Mouse (Mus musculus) kidney, adult 2 months (tissue): ENCODE data around the gene Fdx1l. TPM values are rescaled to one million over a fixed set of nuclear protein-coding genes. Genes with fewer than 3 reads are reported as not detected.
A peak's percentile ranks its signal among the peaks of the same experiment; 100 is the strongest.

Experiments used
- DNase-seq: peaks from one replicate; pipeline ENCODE4 v3.0.0; 2021
- H3K27ac ChIP-seq: fragments of 200-500 bp; 2 replicates; pipeline ENCODE4 v1.5.1; 2012; ENCODE audit warnings: low read depth, low read length, control low read depth, inconsistent platforms; ENCODE audit not compliant: insufficient read depth
- H3K27me3 ChIP-seq: fragments of 200-500 bp; replicated peaks from 2 replicates; pipeline ENCODE4 v1.6.1; 2012; ENCODE audit warnings: mild to moderate bottlenecking, moderate library complexity, low read length, inconsistent platforms; ENCODE audit not compliant: control insufficient read depth, insufficient read depth
- H3K36me3 ChIP-seq: fragments of 200-500 bp; 2 replicates; pipeline ENCODE4 v1.6.1; 2012; ENCODE audit warnings: mild to moderate bottlenecking, moderate library complexity, low read length, inconsistent platforms; ENCODE audit not compliant: control insufficient read depth, insufficient read depth
- H3K4me1 ChIP-seq: fragments of 200-500 bp; 2 replicates; pipeline ENCODE4 v1.6.1; 2011; ENCODE audit warnings: low read length; ENCODE audit not compliant: control insufficient read depth, insufficient read depth
- H3K4me3 ChIP-seq: fragments of 200-500 bp; 2 replicates; pipeline ENCODE4 v1.5.1; 2011; ENCODE audit warnings: mild to moderate bottlenecking, low read depth, low read length, control low read depth; ENCODE audit not compliant: insufficient read depth
- CTCF ChIP-seq: fragments of 200-500 bp; conservative IDR thresholded peaks from 2 replicates; pipeline ENCODE4 v1.5.1; 2011; ENCODE audit warnings: low read depth, mild to moderate bottlenecking, control low read depth, low read length, moderate library complexity, mixed read lengths; ENCODE audit not compliant: insufficient read depth, insufficient read length
- POLR2A ChIP-seq: fragments of 200-500 bp; IDR thresholded peaks from one replicate; pipeline ENCODE4 v1.6.1; 2011; ENCODE audit warnings: low read depth, low read length, control low read depth
- WGBS: fragments of 180-500 bp; shearing (Covaris S2); methylation state at CpG from one replicate; pipeline ENCODE4 v1.1.7; 2018; 5-methylcytosine and 5-hydroxymethylcytosine counted together
- polyA plus RNA-seq: library from polyadenylated mRNA; depleted of rRNA; stranded (reverse); fragments of >200 nt; gene quantifications from 2 replicates; pipeline ENCODE4 v1.2.3, GENCODE M21; 2012

Gene Fdx1l
- polyA plus RNA-seq, 1 experiment: 67.0 TPM

DNA sequence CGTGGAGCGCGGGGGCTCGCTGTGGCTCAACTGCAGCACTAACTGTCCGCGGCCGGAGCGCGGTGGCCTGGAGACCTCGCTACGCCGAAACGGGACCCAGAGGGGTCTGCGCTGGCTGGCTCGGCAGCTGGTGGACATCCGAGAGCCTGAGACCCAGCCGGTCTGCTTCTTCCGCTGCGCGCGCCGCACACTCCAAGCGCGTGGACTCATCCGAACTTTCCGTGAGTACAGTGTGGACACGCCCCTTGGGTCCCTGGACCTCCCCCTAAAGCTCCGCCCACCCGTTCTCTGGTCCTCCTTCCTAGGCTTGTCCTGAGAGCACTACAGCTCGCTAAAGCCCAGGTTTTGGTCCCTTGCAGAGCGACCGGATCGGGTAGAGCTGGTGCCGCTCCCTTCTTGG lies 40.3 kb downstream of the Fdx1l start:
- H3K4me1 ChIP-seq: peaks cover 4% of the 10 kb centered on the region; the same call in 1 of the 2 replicates
- TF ChIP-seq POLR2A (no peak), CTCF (no peak)
- peak overlapping the region; percentile 61 for H3K4me3 ChIP-seq
- no peak overlapping the region for H3K27ac ChIP-seq
- WGBS: under 1% methylated on average over 34 of the region's 34 CpGs
- peak; percentile 94 for DNase-seq
- H3K36me3 ChIP-seq: no peaks in the 10 kb centered on the region
- H3K27me3 ChIP-seq: no peaks in the 10 kb centered on the region; the same call in 1 of the 2 replicates

DNA sequence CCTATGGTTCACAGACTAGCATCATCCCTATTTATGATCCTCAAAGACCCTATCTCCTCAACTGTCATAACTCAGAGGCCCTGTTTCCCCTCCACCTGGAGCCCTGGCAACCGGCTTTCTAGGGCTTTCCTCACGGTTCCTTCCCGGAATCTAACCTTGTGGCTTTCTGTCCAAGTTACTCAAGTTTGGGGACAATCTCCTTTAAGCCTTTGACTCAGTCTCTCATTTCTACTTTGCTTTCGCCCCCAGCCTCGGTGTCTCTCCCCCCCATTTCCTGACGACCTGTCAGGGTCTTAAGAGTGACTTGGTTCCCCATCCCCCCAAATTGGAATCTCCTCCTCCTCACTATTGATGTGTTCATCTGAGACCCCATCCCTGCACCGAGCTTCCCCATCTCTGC lies 40.9 kb downstream of the Fdx1l start:
- no peak overlapping the region for H3K27ac ChIP-seq
- no peak overlapping the region for H3K4me3 ChIP-seq
- no peaks in the 10 kb centered on the region; the same call in 1 of the 2 replicates for H3K27me3 ChIP-seq
- peaks cover 4% of the 10 kb centered on the region; the same call in 1 of the 2 replicates for H3K4me1 ChIP-seq
- TF ChIP-seq POLR2A: no peak
- TF ChIP-seq CTCF: no peak
- H3K36me3 ChIP-seq: no peaks in the 10 kb centered on the region
- no peak for DNase-seq
- WGBS: 2% methylated on average over 7 of the region's 7 CpGs

DNA sequence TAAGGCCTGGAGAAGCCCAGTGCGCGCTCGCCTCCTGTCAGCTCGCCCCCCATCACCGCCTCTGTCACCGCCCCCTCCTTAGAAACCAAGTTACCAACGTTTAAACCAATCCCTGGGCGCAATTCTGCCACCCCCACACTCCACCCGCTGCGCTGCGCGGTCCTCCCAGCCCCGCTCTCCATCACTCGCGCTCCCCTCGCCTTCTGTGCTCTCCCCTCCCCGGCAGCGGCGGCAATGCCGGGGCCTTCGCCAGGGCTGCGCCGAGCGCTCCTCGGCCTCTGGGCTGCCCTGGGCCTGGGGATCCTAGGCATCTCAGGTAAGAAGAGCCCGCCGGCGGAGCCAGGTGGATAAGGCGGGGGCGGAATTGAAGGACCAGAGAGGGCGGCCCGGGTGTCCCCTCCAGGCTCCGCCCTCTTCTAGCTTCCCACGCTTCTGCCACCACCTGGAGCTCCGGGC lies 41.5 kb downstream of the Fdx1l start, which contains the start of gene Icam5:
Icam5 (plus strand) TSS at position 178 of the 456 bp plus-strand sequence.
- DNase-seq: no peak
- H3K27ac ChIP-seq: peak within 1 kb of the TSS; percentile 25; the same call in 1 of the 2 replicates
- H3K27me3 ChIP-seq: no peaks in the 10 kb centered on the region; the same call in 1 of the 2 replicates
- peak within 1 kb of the TSS; percentile 61 for H3K4me3 ChIP-seq
- under 1% methylated on average over 35 of the region's 35 CpGs for WGBS
- TF ChIP-seq CTCF: no peak
- TF ChIP-seq POLR2A: no peak
- H3K36me3 ChIP-seq: no peaks in the 10 kb centered on the region
- peaks cover 4% of the 10 kb centered on the region; the same call in 1 of the 2 replicates for H3K4me1 ChIP-seq

DNA sequence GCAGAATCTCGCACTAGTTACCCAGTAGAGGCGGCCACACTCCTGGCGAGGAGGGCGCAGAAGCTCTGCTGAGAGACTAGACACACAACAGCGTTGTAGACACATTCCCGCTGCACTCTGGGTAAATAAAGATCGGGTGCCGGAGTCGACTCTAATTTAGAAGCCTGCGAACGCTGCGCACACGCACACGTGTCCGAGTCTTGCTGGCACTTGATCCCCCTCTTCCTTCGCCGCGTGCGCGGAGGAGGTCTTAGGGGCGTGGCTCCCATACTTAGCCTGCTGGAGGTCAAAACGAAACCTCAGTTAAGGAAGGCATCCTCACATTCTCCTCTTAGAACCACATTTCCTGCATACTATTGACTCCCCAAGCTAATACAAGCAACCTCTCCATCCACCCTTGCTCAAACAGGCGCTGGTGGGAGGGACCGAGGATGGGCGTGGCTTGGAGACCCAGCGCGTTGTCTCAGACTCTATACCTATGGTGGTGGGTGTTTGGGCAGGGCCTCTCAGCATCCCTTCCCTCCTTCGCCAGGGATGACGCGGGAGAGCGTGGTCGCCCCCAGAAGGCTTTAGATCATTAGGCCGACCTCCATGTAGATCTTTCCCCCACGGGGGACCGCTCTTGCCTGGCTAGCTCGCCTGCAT lies 42.0 kb downstream of the Fdx1l start:
- H3K27me3 ChIP-seq: no peaks in the 10 kb centered on the region; the same call in 1 of the 2 replicates
- under 1% methylated on average over 36 of the region's 36 CpGs for WGBS
- H3K27ac ChIP-seq: peak overlapping the region; percentile 25; the same call in 1 of the 2 replicates
- H3K4me1 ChIP-seq: peaks cover 4% of the 10 kb centered on the region; the same call in 1 of the 2 replicates
- no peaks in the 10 kb centered on the region for H3K36me3 ChIP-seq
- TF ChIP-seq CTCF (no peak), POLR2A (no peak)
- DNase-seq: peak; percentile 64
- peak overlapping the region; percentile 59 for H3K4me3 ChIP-seq

DNA sequence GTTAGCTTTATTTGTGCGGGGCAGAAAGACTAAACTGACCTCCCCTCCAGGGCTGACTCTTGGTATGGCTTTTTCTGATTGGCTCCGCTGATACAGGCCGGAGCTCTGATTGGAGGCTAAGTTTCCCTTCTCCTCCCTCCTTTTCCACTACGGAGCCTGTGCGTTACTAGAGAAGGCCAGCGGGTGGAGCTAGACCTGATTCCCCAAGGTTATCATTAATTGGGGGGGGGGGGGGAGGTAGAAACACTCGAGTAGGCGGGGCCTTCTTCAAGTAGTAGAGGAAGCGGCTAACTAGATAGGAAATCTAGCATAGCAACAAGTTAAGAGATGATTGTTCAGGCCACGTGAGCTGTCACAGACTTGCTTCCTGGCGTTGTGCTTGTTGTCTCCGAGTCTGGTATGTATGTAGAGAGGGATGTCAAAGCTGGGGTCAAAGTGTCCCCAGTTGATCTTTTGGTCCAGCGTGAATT lies 42.6 kb downstream of the Fdx1l start:
- no peak for TF ChIP-seq POLR2A
- peak; percentile 63 for TF ChIP-seq CTCF

DNA sequence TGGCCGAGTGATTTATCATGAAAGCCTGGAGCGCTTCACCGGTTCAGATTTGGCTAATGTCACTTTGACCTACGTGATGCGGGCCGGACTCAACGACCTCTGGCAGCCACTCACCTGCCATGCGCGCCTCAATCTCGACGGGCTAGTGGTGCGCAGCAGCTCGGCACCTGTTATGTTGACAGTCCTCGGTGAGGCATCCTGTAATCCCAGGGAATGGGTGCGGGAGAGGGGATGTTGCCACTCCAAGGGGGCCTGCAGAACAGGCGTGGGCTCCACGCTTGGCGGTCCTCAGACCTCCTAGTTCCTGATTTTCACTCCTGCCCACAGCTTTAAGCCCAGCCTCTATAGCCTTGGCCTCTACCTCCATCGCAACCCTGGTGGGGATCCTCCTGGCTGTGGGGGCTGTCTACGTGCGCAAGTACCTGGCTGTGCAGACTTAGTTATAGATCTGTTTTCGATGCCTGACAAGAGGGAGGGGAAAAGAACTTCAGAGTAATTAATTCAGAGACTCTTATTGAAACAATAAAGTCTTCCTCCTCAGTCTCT lies 43.3 kb downstream of the Fdx1l start:
- TF ChIP-seq POLR2A: no peak
- TF ChIP-seq CTCF: no peak
- no peak overlapping the region for H3K27ac ChIP-seq
- no peaks in the 10 kb centered on the region for H3K36me3 ChIP-seq
- WGBS: 34% methylated on average over 22 of the region's 22 CpGs
- DNase-seq: peak; percentile 19
- H3K4me3 ChIP-seq: no peak overlapping the region
- peaks cover 4% of the 10 kb centered on the region; the same call in 1 of the 2 replicates for H3K4me1 ChIP-seq
- no peaks in the 10 kb centered on the region; the same call in 1 of the 2 replicates for H3K27me3 ChIP-seq

More for the DNA sequence above, 42.6 kb downstream of the Fdx1l start:
- WGBS: 0% methylated on average over 13 of the region's 13 CpGs
- peak; percentile 95 for DNase-seq
- Histone ChIP-seq H3K27ac (peak overlapping the region; percentile 25; the same call in 1 of the 2 replicates), H3K4me3 (peak overlapping the region; percentile 59), H3K27me3 (no peaks in the 10 kb centered on the region; the same call in 1 of the 2 replicates), H3K4me1 (peaks cover 4% of the 10 kb centered on the region; the same call in 1 of the 2 replicates), H3K36me3 (no peaks in the 10 kb centered on the region)
